Mouse (Mus musculus): ENCODE data around the gene Rp2.
"Not testable (repeated sequence)": the region's sequence is repeated elsewhere in the genome, so short reads cannot be mapped to it uniquely, and the experiment has no call there.

Gene Rp2

GRCm38 (mm10) chrX:20364391-20365365, at the start of gene Rp2:
Gene Rp2 (plus strand): TSS chrX:20364481.
- DNase-seq: peak; percentile 91

GRCm38 (mm10) chrX:20332756-20333155, 31.5 kb upstream of the Rp2 start:
- DNase-seq: no peak

- DNase-seq: peak; percentile 10
Measured at GRCm38 (mm10) chrX:20335722-20336121, 28.6 kb upstream of the Rp2 start.

GRCm38 (mm10) chrX:20344980-20345379, 19.3 kb upstream of the Rp2 start:
- DNase-seq: no peak

- no peak for DNase-seq
Measured at GRCm38 (mm10) chrX:20346355-20346754, 17.9 kb upstream of the Rp2 start.

- not testable (repeated sequence) for DNase-seq
Measured at GRCm38 (mm10) chrX:20350241-20350640, 14.0 kb upstream of the Rp2 start.

- DNase-seq: no peak
Measured at GRCm38 (mm10) chrX:20355283-20355682, 9.0 kb upstream of the Rp2 start.

GRCm38 (mm10) chrX:20356309-20356708, 8.0 kb upstream of the Rp2 start:
- no peak for DNase-seq

GRCm38 (mm10) chrX:20366036-20366435, 1.8 kb downstream of the Rp2 start:
- DNase-seq: no peak

GRCm38 (mm10) chrX:20379347-20380014, 15.2 kb downstream of the Rp2 start:
- no peak for DNase-seq

GRCm38 (mm10) chrX:20382260-20382659, 18.0 kb downstream of the Rp2 start:
- DNase-seq: no peak

- DNase-seq: no peak
Measured at GRCm38 (mm10) chrX:20387006-20387405, 22.7 kb downstream of the Rp2 start.

GRCm38 (mm10) chrX:20391964-20392363, 27.7 kb downstream of the Rp2 start:
- DNase-seq: not testable (repeated sequence)

GRCm38 (mm10) chrX:20392942-20393341, 28.7 kb downstream of the Rp2 start:
- no peak for DNase-seq

- no peak for DNase-seq
Measured at GRCm38 (mm10) chrX:20404068-20404467, 39.8 kb downstream of the Rp2 start.

- no peak for DNase-seq
Measured at GRCm38 (mm10) chrX:20406909-20407308, 42.6 kb downstream of the Rp2 start.

- DNase-seq: peak; percentile 12
Measured at GRCm38 (mm10) chrX:20407676-20408075, 43.4 kb downstream of the Rp2 start.

- DNase-seq: no peak
Measured at GRCm38 (mm10) chrX:20411382-20411781, 47.1 kb downstream of the Rp2 start.

- no peak for DNase-seq
Measured at GRCm38 (mm10) chrX:20412221-20412620, 47.9 kb downstream of the Rp2 start.

- peak; percentile 37 for DNase-seq
Measured at GRCm38 (mm10) chrX:20414885-20415622, 50.8 kb downstream of the Rp2 start.

- no peak for DNase-seq
Measured at GRCm38 (mm10) chrX:20418461-20418860, 54.2 kb downstream of the Rp2 start.

GRCm38 (mm10) chrX:20419536-20419935, 55.3 kb downstream of the Rp2 start:
- no peak for DNase-seq

GRCm38 (mm10) chrX:20425140-20425838, 61.0 kb downstream of the Rp2 start, which contains the start of gene Jade3:
Gene Jade3 (plus strand): TSS chrX:20425688.
- DNase-seq: peak; percentile 91

Data from kidney, adult 11 months (tissue).